Mouse (Mus musculus): ENCODE results near the gene Elp5. TPM values are rescaled to one million over a fixed set of nuclear protein-coding genes. Genes with fewer than 3 reads are reported as not detected.

Gene Elp5
- polyA plus RNA-seq, 1 experiment from 2014 or later = 57.7 TPM

DNA sequence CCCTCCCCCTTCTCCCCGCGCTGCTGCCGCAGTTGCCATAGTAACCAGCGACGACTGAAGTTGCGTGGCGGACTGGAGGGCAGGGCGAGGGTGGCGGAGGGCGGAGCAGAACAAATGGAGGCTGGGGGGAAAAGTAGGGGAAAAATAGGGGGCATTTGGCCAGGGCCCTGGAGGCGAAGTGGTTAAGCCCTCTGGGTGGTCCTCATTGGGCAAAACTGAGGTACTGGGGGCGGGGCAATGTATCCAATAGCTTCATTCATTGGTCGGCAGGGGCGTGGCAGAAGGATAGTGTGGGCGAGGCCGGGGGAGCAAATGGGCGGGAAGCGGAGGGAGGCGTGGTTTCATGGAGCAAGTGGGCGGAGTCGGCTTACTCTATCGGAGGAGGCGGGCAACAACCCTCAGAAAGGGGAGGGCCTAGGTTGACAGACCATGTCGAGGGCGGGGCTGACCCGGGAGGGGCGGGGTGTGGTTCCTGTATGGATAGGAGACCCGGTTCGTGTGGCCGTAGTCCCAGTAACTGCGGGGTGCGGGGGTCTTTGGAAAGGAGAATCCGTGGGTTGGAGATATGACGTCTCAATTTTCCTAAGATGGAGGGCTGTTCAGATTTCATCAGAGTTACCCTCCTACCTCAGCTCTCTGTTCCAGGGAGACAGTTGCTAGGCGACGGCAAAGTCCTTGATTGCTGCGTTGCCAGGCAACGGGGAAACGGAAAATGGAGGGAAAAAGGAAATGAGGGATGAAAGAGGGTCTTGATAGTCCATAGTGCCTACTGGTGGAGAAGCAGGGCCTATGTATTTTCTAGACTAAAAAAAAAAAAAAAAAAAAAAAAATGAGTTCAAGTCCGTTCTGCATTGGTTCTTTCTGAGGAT, 39.2 kb upstream of the Elp5 start:
- H3K27me3 ChIP-seq (replicated peaks; ENCODE audit: control insufficient read depth, insufficient read depth, low read length) = peaks cover 20% of the 10 kb centered on the region
- 0 out of 2 replicates have a peak, but pooled peaks have one; percentile 17 for TF ChIP-seq CTCF (IDR thresholded peaks at IDR 0.05; ENCODE audit: low read depth)
- peak overlapping the region; percentile 71 for H3K4me2 ChIP-seq (replicated peaks; ENCODE audit: low read depth)
- no peak overlapping the region; the same call in 1 of the 2 replicates for H3K9ac ChIP-seq (ENCODE audit: low read depth, low read length)
- peak overlapping the region; percentile 45 for H3K4me3 ChIP-seq (ENCODE audit: low read depth, low read length)
- peak; percentile 77 for ATAC-seq
- H3K36me3 ChIP-seq (ENCODE audit: control insufficient read depth, insufficient read depth) = no peaks in the 10 kb centered on the region
- 2% methylated on average over 40 of the region's 40 CpGs for WGBS
- H3K27ac ChIP-seq (ENCODE audit: low read depth, low read length) = no peak overlapping the region
- 0 out of 2 replicates have a peak, but pooled peaks cover 2% of the 10 kb centered on the region for H3K4me1 ChIP-seq (replicated peaks; ENCODE audit: control insufficient read depth, insufficient read depth, low read length)
- no peaks in the 10 kb centered on the region for H3K9me3 ChIP-seq (ENCODE audit: control insufficient read depth)

DNA sequence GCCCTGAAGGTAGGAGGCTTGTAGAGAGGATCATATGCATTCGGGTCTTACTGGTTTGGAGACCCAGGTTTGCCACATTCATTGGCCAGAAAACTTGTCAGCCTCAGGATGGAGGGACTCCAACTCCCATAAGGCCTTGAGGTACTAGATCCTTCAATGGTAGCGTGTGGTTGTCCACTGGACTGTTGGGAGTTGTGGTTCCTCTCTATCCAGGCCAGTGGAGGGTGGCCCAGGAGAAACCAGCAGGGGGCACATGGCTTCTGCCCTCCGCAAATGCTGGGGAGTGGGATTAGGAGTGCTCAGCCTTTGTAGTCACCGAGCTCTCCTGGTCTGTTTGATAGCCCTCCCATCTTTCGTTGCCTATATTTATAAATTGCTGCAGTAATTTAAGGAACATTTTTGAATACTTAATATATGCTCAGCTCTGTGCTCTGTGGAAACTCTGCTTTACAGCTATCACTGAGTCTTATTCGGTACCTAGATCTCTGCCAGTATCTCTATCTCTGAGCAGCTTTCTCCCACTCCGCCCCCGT, 38.5 kb upstream of the Elp5 start:
- Histone ChIP-seq H3K4me1 (replicated peaks; ENCODE audit: control insufficient read depth, insufficient read depth, low read length) (0 out of 2 replicates have a peak, but pooled peaks cover 2% of the 10 kb centered on the region), H3K36me3 (ENCODE audit: control insufficient read depth, insufficient read depth) (no peaks in the 10 kb centered on the region), H3K27ac (ENCODE audit: low read depth, low read length) (no peak overlapping the region), H3K4me3 (ENCODE audit: low read depth, low read length) (peak overlapping the region; percentile 45), H3K4me2 (replicated peaks; ENCODE audit: low read depth) (peak overlapping the region; percentile 71), H3K27me3 (replicated peaks; ENCODE audit: control insufficient read depth, insufficient read depth, low read length) (peaks cover 18% of the 10 kb centered on the region), H3K9ac (ENCODE audit: low read depth, low read length) (no peak overlapping the region; the same call in 1 of the 2 replicates), H3K9me3 (ENCODE audit: control insufficient read depth) (no peaks in the 10 kb centered on the region)
- peak; percentile 77 for TF ChIP-seq CTCF (IDR thresholded peaks at IDR 0.05; ENCODE audit: low read depth)
- 2% methylated on average over 8 of the region's 8 CpGs for WGBS
- peak; percentile 79 for ATAC-seq

DNA sequence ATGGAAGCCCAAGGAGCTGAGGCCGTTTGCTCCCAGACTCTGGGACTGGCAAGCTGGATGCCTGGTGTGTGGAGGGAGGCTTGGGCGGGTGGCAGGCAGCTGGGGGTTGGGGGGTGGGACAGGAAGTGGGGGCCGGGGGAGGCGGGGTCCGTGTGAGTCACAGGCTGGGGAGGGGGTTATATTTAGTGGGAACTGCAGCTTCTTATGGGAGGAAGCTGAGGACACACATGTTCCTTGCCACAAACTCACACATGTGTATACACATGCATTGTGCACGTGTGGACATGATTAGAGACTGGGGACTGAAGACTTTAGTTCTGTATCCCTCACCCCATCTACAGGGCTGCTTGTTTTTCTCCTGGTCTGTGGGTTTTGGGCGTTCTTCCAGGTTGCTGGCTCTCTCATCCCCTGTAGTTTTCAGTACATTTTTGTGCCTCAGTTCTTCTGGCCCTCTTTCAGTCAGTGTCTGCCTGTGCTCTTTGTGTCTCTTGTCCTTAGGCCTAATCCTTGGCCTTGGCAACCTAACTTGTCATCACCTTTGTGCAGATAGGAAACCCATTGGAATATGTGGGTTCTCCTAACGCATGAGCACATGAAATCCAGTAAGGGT, 37.8 kb upstream of the Elp5 start:
- no peak for TF ChIP-seq CTCF (IDR thresholded peaks at IDR 0.05; ENCODE audit: low read depth)
- Histone ChIP-seq H3K36me3 (ENCODE audit: control insufficient read depth, insufficient read depth) (no peaks in the 10 kb centered on the region), H3K4me1 (replicated peaks; ENCODE audit: control insufficient read depth, insufficient read depth, low read length) (0 out of 2 replicates have a peak, but pooled peaks cover 5% of the 10 kb centered on the region), H3K27ac (ENCODE audit: low read depth, low read length) (no peak overlapping the region; the same call in none of the 2 replicates), H3K9ac (ENCODE audit: low read depth, low read length) (0 out of 2 replicates have a peak overlapping the region, but pooled peaks have one; percentile 11), H3K4me2 (replicated peaks; ENCODE audit: low read depth) (peak overlapping the region; percentile 58; the same call in 1 of the 2 replicates), H3K9me3 (ENCODE audit: control insufficient read depth) (no peaks in the 10 kb centered on the region), H3K4me3 (ENCODE audit: low read depth, low read length) (no peak overlapping the region), H3K27me3 (replicated peaks; ENCODE audit: control insufficient read depth, insufficient read depth, low read length) (peaks cover 17% of the 10 kb centered on the region)
- ATAC-seq = no peak
- 32% methylated on average over 8 of the region's 8 CpGs for WGBS

DNA sequence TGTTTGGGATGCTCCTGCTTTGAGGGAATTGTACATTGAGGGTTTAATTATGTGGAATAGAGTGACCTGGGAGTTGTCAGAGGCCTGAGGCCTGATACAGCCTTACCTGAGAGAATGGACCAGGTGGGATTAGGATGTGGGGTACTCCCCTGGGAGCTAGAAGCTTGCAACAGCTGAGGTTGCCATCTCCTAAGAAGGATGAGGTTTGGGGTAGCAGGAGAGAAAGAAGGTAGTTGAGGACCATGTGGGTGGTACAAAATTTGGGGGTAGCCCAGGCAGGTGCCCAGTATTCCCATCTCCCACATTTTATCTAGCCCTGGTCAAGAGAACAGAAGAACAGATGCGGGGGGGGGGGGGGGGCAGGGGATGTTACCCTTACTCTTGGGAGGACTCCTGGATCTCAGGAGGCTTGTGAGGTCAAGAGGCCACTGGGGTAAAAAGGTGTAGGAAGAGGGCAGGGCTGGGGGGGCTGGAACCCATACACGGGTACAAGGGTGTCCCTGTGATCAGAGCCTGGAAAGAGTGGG, 37.2 kb upstream of the Elp5 start:
- 0 out of 2 replicates have a peak overlapping the region, but pooled peaks have one; percentile 43 for H3K4me3 ChIP-seq (ENCODE audit: low read depth, low read length)
- H3K4me1 ChIP-seq (replicated peaks; ENCODE audit: control insufficient read depth, insufficient read depth, low read length) = 0 out of 2 replicates have a peak, but pooled peaks cover 8% of the 10 kb centered on the region
- H3K4me2 ChIP-seq (replicated peaks; ENCODE audit: low read depth) = peak overlapping the region; percentile 58
- H3K9me3 ChIP-seq (ENCODE audit: control insufficient read depth) = no peaks in the 10 kb centered on the region
- H3K27ac ChIP-seq (ENCODE audit: low read depth, low read length) = no peak overlapping the region
- peaks cover 12% of the 10 kb centered on the region for H3K27me3 ChIP-seq (replicated peaks; ENCODE audit: control insufficient read depth, insufficient read depth, low read length)
- H3K9ac ChIP-seq (ENCODE audit: low read depth, low read length) = 0 out of 2 replicates have a peak overlapping the region, but pooled peaks have one; percentile 11
- no peak for TF ChIP-seq CTCF (IDR thresholded peaks at IDR 0.05; ENCODE audit: low read depth)
- no peaks in the 10 kb centered on the region for H3K36me3 ChIP-seq (ENCODE audit: control insufficient read depth, insufficient read depth)
- WGBS = 33% methylated on average over 2 of the region's 2 CpGs
- no peak for ATAC-seq

DNA sequence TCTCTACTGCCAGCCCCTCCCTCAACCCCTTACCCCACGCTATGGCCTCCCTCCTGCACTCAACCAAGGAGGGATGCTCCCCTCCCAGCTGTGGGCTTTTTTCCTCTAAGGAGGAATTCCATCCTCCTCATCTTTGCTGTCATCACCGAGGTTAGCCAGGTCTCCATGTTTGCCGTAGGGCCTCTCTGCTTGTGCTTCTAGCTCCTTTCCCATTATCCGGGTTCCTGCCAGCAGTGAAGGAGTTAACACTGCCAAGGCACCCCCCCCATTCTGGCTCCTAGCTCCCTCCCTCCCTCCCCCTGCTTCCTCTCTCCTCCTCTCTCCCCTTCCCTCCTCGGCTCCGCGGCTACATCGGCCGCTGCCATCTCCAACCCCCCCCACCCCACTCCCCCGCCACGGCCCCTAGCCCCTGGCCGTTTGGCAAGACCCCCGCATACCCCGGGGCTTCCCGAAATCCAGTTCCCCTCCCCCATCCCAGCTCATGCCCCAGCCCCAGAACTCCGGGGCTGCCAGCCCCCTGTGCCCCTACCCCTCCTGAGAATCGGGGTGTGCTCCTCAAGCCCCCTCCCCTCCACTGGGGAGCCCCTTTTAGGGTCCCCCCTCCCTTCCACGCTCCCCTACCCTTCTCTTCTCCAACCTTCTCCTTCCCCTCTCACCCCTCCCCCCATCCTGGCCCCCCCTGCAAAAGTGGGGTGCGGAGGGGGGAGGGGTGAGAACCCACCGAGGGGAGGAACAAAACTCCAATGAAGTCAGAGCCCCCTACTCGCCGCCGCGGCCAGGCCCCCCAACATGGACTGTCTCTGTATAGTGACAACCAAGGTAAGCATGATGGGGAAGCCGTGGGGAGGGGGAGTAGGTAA, 36.0 kb upstream of the Elp5 start:
- Histone ChIP-seq H3K9me3 (ENCODE audit: control insufficient read depth) (no peaks in the 10 kb centered on the region), H3K27me3 (replicated peaks; ENCODE audit: control insufficient read depth, insufficient read depth, low read length) (peaks cover 8% of the 10 kb centered on the region), H3K9ac (ENCODE audit: low read depth, low read length) (peak overlapping the region; percentile 40; the same call in 1 of the 2 replicates), H3K36me3 (ENCODE audit: control insufficient read depth, insufficient read depth) (peaks cover 6% of the 10 kb centered on the region; the same call in 1 of the 2 replicates), H3K4me2 (replicated peaks; ENCODE audit: low read depth) (peak overlapping the region; percentile 58), H3K4me1 (replicated peaks; ENCODE audit: control insufficient read depth, insufficient read depth, low read length) (0 out of 2 replicates have a peak, but pooled peaks cover 8% of the 10 kb centered on the region), H3K27ac (ENCODE audit: low read depth, low read length) (0 out of 2 replicates have a peak overlapping the region, but pooled peaks have one; percentile 41), H3K4me3 (ENCODE audit: low read depth, low read length) (peak overlapping the region; percentile 43)
- no peak for TF ChIP-seq CTCF (IDR thresholded peaks at IDR 0.05; ENCODE audit: low read depth)
- ATAC-seq = no peak
- WGBS = 4% methylated on average over 22 of the region's 25 CpGs

All from intestine, postnatal 0 days (tissue).